Mouse (Mus musculus): ENCODE results near the gene Soat2.
A peak's percentile ranks its signal among the peaks of the same experiment; 100 is the strongest.
"Not testable (repeated sequence)": the region's sequence is repeated elsewhere in the genome, so short reads cannot be mapped to it uniquely, and the experiment has no call there.

Soat2 gene

GRCm38 (mm10) chr15:102146089-102146488 is 4.2 kb upstream of the Soat2 start:
- DNase-seq (ENCODE audit: low read depth, low spot score): no peak

GRCm38 (mm10) chr15:102146882-102147281 is 3.4 kb upstream of the Soat2 start:
- peak; percentile 71 for DNase-seq (ENCODE audit: low read depth, low spot score)

GRCm38 (mm10) chr15:102147674-102148402 is 2.5 kb upstream of the Soat2 start:
- peak; percentile 32 for DNase-seq (ENCODE audit: low read depth, low spot score)

- no peak for DNase-seq (ENCODE audit: low read depth, low spot score)
These were observed 765 bp upstream of the Soat2 start for GRCm38 (mm10) chr15:102149561-102149960.

- no peak for DNase-seq (ENCODE audit: low read depth, low spot score)
These were observed 2.3 kb downstream of the Soat2 start for GRCm38 (mm10) chr15:102152646-102153045.

GRCm38 (mm10) chr15:102155006-102155405 is 4.7 kb downstream of the Soat2 start:
- not testable (repeated sequence) for DNase-seq (ENCODE audit: low read depth, low spot score)

GRCm38 (mm10) chr15:102156836-102157235 is 6.5 kb downstream of the Soat2 start:
- no peak for DNase-seq (ENCODE audit: low read depth, low spot score)

GRCm38 (mm10) chr15:102160415-102161060 is 10.2 kb downstream of the Soat2 start:
- DNase-seq (ENCODE audit: low read depth, low spot score): peak; percentile 31

- no peak for DNase-seq (ENCODE audit: low read depth, low spot score)
These were observed 13.8 kb downstream of the Soat2 start for GRCm38 (mm10) chr15:102163900-102164693.

GRCm38 (mm10) chr15:102165468-102166100 is 15.3 kb downstream of the Soat2 start:
- peak; percentile 37 for DNase-seq (ENCODE audit: low read depth, low spot score)

- DNase-seq (ENCODE audit: low read depth, low spot score): no peak
These were observed 17.3 kb downstream of the Soat2 start for GRCm38 (mm10) chr15:102167620-102168021.

GRCm38 (mm10) chr15:102169064-102169463 is 18.7 kb downstream of the Soat2 start:
- DNase-seq (ENCODE audit: low read depth, low spot score): no peak

- no peak for DNase-seq (ENCODE audit: low read depth, low spot score)
These were observed 23.3 kb downstream of the Soat2 start for GRCm38 (mm10) chr15:102173581-102173980.

GRCm38 (mm10) chr15:102175736-102176319 is 25.5 kb downstream of the Soat2 start:
- DNase-seq (ENCODE audit: low read depth, low spot score): no peak

- no peak for DNase-seq (ENCODE audit: low read depth, low spot score)
These were observed 26.4 kb downstream of the Soat2 start for GRCm38 (mm10) chr15:102176571-102177316.

- DNase-seq (ENCODE audit: low read depth, low spot score): no peak
These were observed 27.1 kb downstream of the Soat2 start for GRCm38 (mm10) chr15:102177417-102177816.

GRCm38 (mm10) chr15:102178279-102178678 is 28.0 kb downstream of the Soat2 start:
- DNase-seq (ENCODE audit: low read depth, low spot score): peak; percentile 88

- no peak for DNase-seq (ENCODE audit: low read depth, low spot score)
These were observed 28.8 kb downstream of the Soat2 start for GRCm38 (mm10) chr15:102179106-102179505.

- no peak for DNase-seq (ENCODE audit: low read depth, low spot score)
These were observed 29.6 kb downstream of the Soat2 start for GRCm38 (mm10) chr15:102179924-102180323.

GRCm38 (mm10) chr15:102183076-102183475 is 32.8 kb downstream of the Soat2 start:
- no peak for DNase-seq (ENCODE audit: low read depth, low spot score)

- DNase-seq (ENCODE audit: low read depth, low spot score): no peak
These were observed 35.9 kb downstream of the Soat2 start for GRCm38 (mm10) chr15:102186239-102186638.

Data from CD4-positive, CD25-positive, alpha-beta regulatory T cell, adult 2 months (primary cell).